Mouse (Mus musculus): ENCODE measurements at regions not wholly inside any gene's neighbourhood (a gene's known extent, or its start where the extent isn't known, plus 50 kb on each side); places are given as distances from the start of the nearest gene placed in this dataset.

DNA sequence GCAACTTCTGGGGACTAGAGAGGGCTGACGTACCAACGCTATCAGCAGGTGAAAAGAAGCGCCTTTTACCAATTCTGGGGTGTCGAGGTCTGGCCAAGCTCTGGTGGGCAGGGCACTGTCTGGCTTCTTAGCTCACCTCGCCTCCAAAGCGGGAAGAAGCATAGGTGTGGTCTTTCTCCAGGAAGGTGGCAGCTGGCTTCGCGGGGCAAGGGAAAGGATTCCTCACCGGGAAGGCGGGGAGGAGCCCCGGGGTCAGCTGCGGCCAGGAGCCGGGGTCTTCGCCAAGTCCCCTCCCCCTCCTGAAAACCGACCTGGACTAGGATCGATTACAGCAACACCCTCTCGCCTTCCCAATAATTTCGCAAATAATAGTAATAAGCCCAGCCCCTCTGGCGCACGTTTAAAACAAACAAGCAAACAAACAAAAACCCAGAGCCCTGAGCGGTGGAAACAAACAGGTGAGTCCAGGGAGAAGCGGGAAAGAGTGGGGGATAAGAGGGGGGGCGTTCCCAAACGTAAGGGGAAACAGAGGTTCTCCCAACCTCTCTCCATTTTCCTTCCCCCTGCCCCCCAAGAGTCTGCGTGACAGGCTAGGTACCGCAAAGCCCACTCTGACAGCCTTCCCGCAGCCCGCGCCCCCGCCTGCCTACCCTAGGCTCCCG is 63.5 kb upstream of the Ak4 start:
- Histone ChIP-seq H3K36me3 (no peaks in the 10 kb centered on the region), H3K9ac (peak overlapping the region; percentile 83), H3K27ac (peak overlapping the region; percentile 65; the same call in 1 of the 2 replicates), H3K4me3 (peak overlapping the region; percentile 80), H3K4me1 (peaks cover 26% of the 10 kb centered on the region), H3K27me3 (0 out of 2 replicates have a peak, but pooled peaks cover 4% of the 10 kb centered on the region), H3K9me3 (no peaks in the 10 kb centered on the region), H3K4me2 (replicated peaks) (peak overlapping the region; percentile 93)
- whole genome bisulfite sequencing, result under 1% methylated on average over 30 of the region's 31 CpGs
- no peak for ATAC-seq (ENCODE audit: low FRiP score, low read depth)

GRCm38 (mm10) chr4:101354951-101355350 is 64.1 kb upstream of the Ak4 start:
- no peak for ATAC-seq (ENCODE audit: low FRiP score, low read depth)
- Histone ChIP-seq H3K9me3 (no peaks in the 10 kb centered on the region), H3K36me3 (no peaks in the 10 kb centered on the region), H3K9ac (peak overlapping the region; percentile 83; the same call in 1 of the 2 replicates), H3K4me2 (replicated peaks) (peak overlapping the region; percentile 93), H3K4me1 (peaks cover 26% of the 10 kb centered on the region), H3K27ac (no peak overlapping the region), H3K27me3 (0 out of 2 replicates have a peak, but pooled peaks cover 4% of the 10 kb centered on the region), H3K4me3 (peak overlapping the region; percentile 80)
- whole genome bisulfite sequencing, result 8% methylated on average over 7 of the region's 7 CpGs

DNA sequence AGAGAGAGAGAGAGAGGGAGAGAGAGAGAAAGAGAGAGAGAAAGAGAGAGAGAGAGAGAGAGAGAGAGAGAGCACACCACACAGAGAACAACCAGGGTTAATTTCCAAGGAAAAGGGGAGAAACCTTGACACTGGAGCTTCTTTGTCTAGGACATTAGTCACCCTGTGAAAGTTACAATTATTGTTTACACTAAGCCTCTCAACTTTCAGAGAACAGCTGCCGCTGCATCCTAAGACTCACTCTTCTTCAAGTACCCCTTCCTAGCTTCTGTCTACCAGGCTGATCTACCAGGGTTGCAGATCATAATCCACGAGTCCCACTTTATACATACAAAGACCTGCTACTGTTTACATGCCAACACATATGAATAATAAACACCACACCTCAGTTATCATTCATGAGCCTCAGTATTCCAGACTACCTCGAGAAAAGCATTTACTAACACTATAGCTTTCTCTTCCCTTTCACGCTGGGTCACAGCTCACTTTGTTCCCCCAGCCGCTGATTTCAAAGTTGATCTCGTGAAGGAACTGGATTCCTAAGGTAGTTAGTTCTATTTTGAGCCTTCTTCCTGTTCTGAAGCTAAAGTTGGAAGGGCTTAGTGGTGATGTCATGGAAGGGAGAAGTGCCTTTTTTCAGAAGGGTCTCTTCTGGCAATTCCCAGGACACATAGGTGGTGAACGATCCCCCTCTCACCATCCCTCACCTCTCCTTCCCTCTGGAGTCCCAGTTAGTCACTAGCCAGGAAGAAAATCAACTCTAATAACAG is 64.8 kb upstream of the Ak4 start:
- Histone ChIP-seq H3K4me2 (replicated peaks) (peak overlapping the region; percentile 93), H3K9me3 (no peaks in the 10 kb centered on the region), H3K4me1 (peaks cover 26% of the 10 kb centered on the region), H3K27ac (no peak overlapping the region), H3K36me3 (no peaks in the 10 kb centered on the region), H3K27me3 (0 out of 2 replicates have a peak, but pooled peaks cover 4% of the 10 kb centered on the region), H3K4me3 (peak overlapping the region; percentile 80), H3K9ac (peak overlapping the region; percentile 83; the same call in 1 of the 2 replicates)
- ATAC-seq (ENCODE audit: low FRiP score, low read depth), result no peak
- 48% methylated on average over 7 of the region's 7 CpGs for WGBS

GRCm38 (mm10) chr4:101352178-101352577 is 66.9 kb upstream of the Ak4 start:
- no peak overlapping the region for H3K9ac ChIP-seq
- H3K27me3 ChIP-seq, result 0 out of 2 replicates have a peak, but pooled peaks cover 4% of the 10 kb centered on the region
- no peak overlapping the region for H3K4me3 ChIP-seq
- 70% methylated on average over 4 of the region's 4 CpGs for WGBS
- H3K9me3 ChIP-seq, result no peaks in the 10 kb centered on the region
- no peak overlapping the region for H3K4me2 ChIP-seq (replicated peaks)
- H3K27ac ChIP-seq, result no peak overlapping the region
- no peak for ATAC-seq (ENCODE audit: low FRiP score, low read depth)
- no peaks in the 10 kb centered on the region for H3K36me3 ChIP-seq
- peaks cover 18% of the 10 kb centered on the region for H3K4me1 ChIP-seq

GRCm38 (mm10) chr4:101351716-101352115 is 67.4 kb upstream of the Ak4 start:
- H3K9me3 ChIP-seq, result no peaks in the 10 kb centered on the region
- peaks cover 2% of the 10 kb centered on the region; the same call in 1 of the 2 replicates for H3K36me3 ChIP-seq
- H3K9ac ChIP-seq, result no peak overlapping the region
- H3K27ac ChIP-seq, result no peak overlapping the region
- H3K4me3 ChIP-seq, result no peak overlapping the region
- 0 out of 2 replicates have a peak, but pooled peaks cover 4% of the 10 kb centered on the region for H3K27me3 ChIP-seq
- no peak overlapping the region for H3K4me2 ChIP-seq (replicated peaks)
- WGBS, result 86% methylated on average over 3 of the region's 3 CpGs
- no peak for ATAC-seq (ENCODE audit: low FRiP score, low read depth)
- peaks cover 17% of the 10 kb centered on the region for H3K4me1 ChIP-seq

- H3K4me3 ChIP-seq, result no peak overlapping the region
- H3K9ac ChIP-seq, result no peak overlapping the region
- H3K27ac ChIP-seq, result no peak overlapping the region
- H3K9me3 ChIP-seq, result no peaks in the 10 kb centered on the region
- 0 out of 2 replicates have a peak, but pooled peaks cover 4% of the 10 kb centered on the region for H3K27me3 ChIP-seq
- no peak for ATAC-seq (ENCODE audit: low FRiP score, low read depth)
- 89% methylated on average over 8 of the region's 8 CpGs for WGBS
- H3K4me2 ChIP-seq (replicated peaks), result no peak overlapping the region
- peaks cover 16% of the 10 kb centered on the region for H3K4me1 ChIP-seq
- peaks cover 11% of the 10 kb centered on the region for H3K36me3 ChIP-seq
Measured at GRCm38 (mm10) chr4:101350656-101351055, 68.4 kb upstream of the Ak4 start.

GRCm38 (mm10) chr4:101350222-101350621 is 68.9 kb upstream of the Ak4 start:
- ATAC-seq (ENCODE audit: low FRiP score, low read depth), result no peak
- H3K4me2 ChIP-seq (replicated peaks), result no peak overlapping the region
- 0 out of 2 replicates have a peak, but pooled peaks cover 4% of the 10 kb centered on the region for H3K27me3 ChIP-seq
- peaks cover 12% of the 10 kb centered on the region for H3K4me1 ChIP-seq
- no peak overlapping the region for H3K27ac ChIP-seq
- WGBS, result 82% methylated on average over 3 of the region's 3 CpGs
- no peak overlapping the region for H3K9ac ChIP-seq
- H3K4me3 ChIP-seq, result no peak overlapping the region
- H3K9me3 ChIP-seq, result no peaks in the 10 kb centered on the region
- H3K36me3 ChIP-seq, result peaks cover 13% of the 10 kb centered on the region

DNA sequence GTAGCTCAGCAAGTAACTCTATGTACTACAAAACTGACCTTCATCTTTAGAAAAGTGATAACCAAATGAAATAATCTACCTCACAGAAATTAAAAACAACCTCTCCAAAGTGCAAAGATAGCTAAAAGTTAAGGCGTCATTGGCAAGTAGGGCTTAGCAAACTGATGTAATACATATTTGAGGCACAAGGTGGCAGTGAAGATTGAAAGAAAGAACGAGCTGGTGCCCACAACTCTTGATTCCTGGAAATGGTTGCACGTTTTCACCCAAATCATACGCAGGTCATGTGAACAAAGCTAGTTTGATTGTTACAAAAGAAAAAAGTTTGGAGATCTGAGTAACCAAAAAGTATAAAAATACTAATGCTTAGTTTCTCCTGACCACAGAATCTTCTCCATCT is 69.7 kb upstream of the Ak4 start:
- 30% methylated on average over 4 of the region's 4 CpGs for WGBS
- Histone ChIP-seq H3K4me1 (peaks cover 4% of the 10 kb centered on the region), H3K4me2 (replicated peaks) (no peak overlapping the region), H3K36me3 (peaks cover 13% of the 10 kb centered on the region), H3K9me3 (no peaks in the 10 kb centered on the region), H3K4me3 (no peak overlapping the region), H3K27me3 (no peaks in the 10 kb centered on the region), H3K27ac (no peak overlapping the region), H3K9ac (no peak overlapping the region)
- ATAC-seq (ENCODE audit: low FRiP score, low read depth), result no peak

DNA sequence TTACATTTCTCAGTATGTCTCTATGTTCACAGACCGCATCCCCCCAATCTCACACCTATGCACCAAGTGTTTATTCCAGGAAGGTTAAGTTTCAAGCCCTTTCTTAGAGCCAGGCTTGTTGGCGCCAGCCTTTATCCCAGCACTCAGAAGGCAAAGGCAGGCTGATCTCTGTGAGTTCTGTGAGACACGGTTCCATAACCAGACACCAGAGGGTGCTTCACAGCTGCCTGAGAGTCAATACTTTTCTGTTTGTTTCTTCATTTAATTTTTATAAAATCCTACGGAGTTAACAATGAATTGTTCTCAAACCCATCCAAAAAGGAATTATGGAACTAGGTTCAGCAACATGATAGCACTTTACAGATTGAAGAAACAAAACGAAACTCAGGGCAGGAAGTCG is 71.8 kb upstream of the Ak4 start:
- Histone ChIP-seq H3K4me2 (replicated peaks) (no peak overlapping the region), H3K4me3 (no peak overlapping the region), H3K4me1 (0 out of 2 replicates have a peak, but pooled peaks cover 4% of the 10 kb centered on the region), H3K27me3 (no peaks in the 10 kb centered on the region), H3K9me3 (0 out of 2 replicates have a peak, but pooled peaks cover 3% of the 10 kb centered on the region), H3K9ac (no peak overlapping the region), H3K36me3 (peaks cover 19% of the 10 kb centered on the region), H3K27ac (no peak overlapping the region)
- no peak for ATAC-seq (ENCODE audit: low FRiP score, low read depth)
- 81% methylated on average over 6 of the region's 6 CpGs for WGBS

GRCm38 (mm10) chr4:101342071-101342762 is 76.9 kb upstream of the Ak4 start:
- H3K4me1 ChIP-seq, result 0 out of 2 replicates have a peak, but pooled peaks cover 4% of the 10 kb centered on the region
- H3K27me3 ChIP-seq, result no peaks in the 10 kb centered on the region
- H3K36me3 ChIP-seq, result peaks cover 19% of the 10 kb centered on the region
- H3K9ac ChIP-seq, result no peak overlapping the region
- no peak overlapping the region for H3K4me3 ChIP-seq
- 90% methylated on average over 8 of the region's 8 CpGs for WGBS
- H3K9me3 ChIP-seq, result 0 out of 2 replicates have a peak, but pooled peaks cover 3% of the 10 kb centered on the region
- H3K4me2 ChIP-seq (replicated peaks), result no peak overlapping the region
- H3K27ac ChIP-seq, result no peak overlapping the region
- ATAC-seq (ENCODE audit: low FRiP score, low read depth), result no peak

GRCm38 (mm10) chr4:101340741-101341140 is 75.7 kb upstream of the Jak1 start:
- ATAC-seq (ENCODE audit: low FRiP score, low read depth), result no peak
- 0 out of 2 replicates have a peak, but pooled peaks cover 4% of the 10 kb centered on the region for H3K4me1 ChIP-seq
- no peaks in the 10 kb centered on the region for H3K27me3 ChIP-seq

GRCm38 (mm10) chr4:101338211-101338610 is 73.1 kb upstream of the Jak1 start:
- 0 out of 2 replicates have a peak, but pooled peaks cover under 1% of the 10 kb centered on the region for H3K4me1 ChIP-seq

More at GRCm38 (mm10) chr4:101340741-101341140, 75.7 kb upstream of the Jak1 start:
- H3K36me3 ChIP-seq, result peaks cover 9% of the 10 kb centered on the region
- no peak overlapping the region for H3K4me2 ChIP-seq (replicated peaks)
- H3K9me3 ChIP-seq, result 0 out of 2 replicates have a peak, but pooled peaks cover 3% of the 10 kb centered on the region
- no peak overlapping the region for H3K9ac ChIP-seq
- no peak overlapping the region for H3K27ac ChIP-seq
- no peak overlapping the region for H3K4me3 ChIP-seq

More at GRCm38 (mm10) chr4:101338211-101338610, 73.1 kb upstream of the Jak1 start:
- H3K36me3 ChIP-seq, result no peaks in the 10 kb centered on the region
- no peak overlapping the region for H3K4me2 ChIP-seq (replicated peaks)
- no peak overlapping the region for H3K9ac ChIP-seq
- no peaks in the 10 kb centered on the region for H3K27me3 ChIP-seq
- no peak overlapping the region for H3K4me3 ChIP-seq
- no peaks in the 10 kb centered on the region for H3K9me3 ChIP-seq
- ATAC-seq (ENCODE audit: low FRiP score, low read depth), result no peak
- no peak overlapping the region for H3K27ac ChIP-seq

Measured in limb, embryonic 13.5 days (tissue).